Mouse (Mus musculus) lung, postnatal 0 days (tissue): ENCODE results near the gene Foxd1. TPM values are rescaled to one million over a fixed set of nuclear protein-coding genes. Genes with fewer than 3 reads are reported as not detected.

Source experiments
- ATAC-seq: fragments of 200-750 bp; cut with Nextera tagmentation; 2 replicates; pipeline ENCODE4 v1.8.0; 2017; ENCODE audit warnings: moderate library complexity
- DNase-seq: peaks from one replicate; pipeline ENCODE4 v3.0.0-alpha.2; 2016; ENCODE audit warnings: low spot score
- H3K27ac ChIP-seq: fragments of 300-500 bp; sonication (generic); 2 replicates; pipeline ENCODE4 v1.5.1; 2014; ENCODE audit warnings: antibody characterized with exemption, mild to moderate bottlenecking, low read length, mixed read lengths
- H3K27me3 ChIP-seq: fragments of 300-500 bp; sonication (generic); replicated peaks from 2 replicates; pipeline ENCODE4 v1.6.1; 2014; ENCODE audit warnings: low read length, mixed read lengths; ENCODE audit not compliant: insufficient read depth
- H3K36me3 ChIP-seq: fragments of 300-500 bp; sonication (generic); 2 replicates; pipeline ENCODE4 v1.6.1; 2014; ENCODE audit warnings: low read length, mixed read lengths; ENCODE audit not compliant: insufficient read depth
- H3K4me1 ChIP-seq: fragments of 300-500 bp; sonication (generic); 2 replicates; pipeline ENCODE4 v1.6.1; 2014; ENCODE audit warnings: antibody characterized with exemption, low read depth, low read length, mixed read lengths; ENCODE audit not compliant: insufficient read depth
- H3K4me2 ChIP-seq: fragments of 300-500 bp; sonication (generic); replicated peaks from 2 replicates; pipeline ENCODE4 v1.6.1; 2014; ENCODE audit warnings: low read depth, mild to moderate bottlenecking, low read length, moderate library complexity, mixed read lengths
- H3K4me3 ChIP-seq: fragments of 300-500 bp; sonication (generic); 2 replicates; pipeline ENCODE4 v1.5.1; 2014; ENCODE audit warnings: low read depth, low read length
- H3K9ac ChIP-seq: fragments of 300-500 bp; sonication (generic); replicated peaks from 2 replicates; pipeline ENCODE4 v1.6.1; 2014; ENCODE audit warnings: low read depth, mild to moderate bottlenecking
- H3K9me3 ChIP-seq: fragments of 300-500 bp; sonication (generic); 2 replicates; pipeline ENCODE4 v1.6.1; 2016; ENCODE audit warnings: low read length, mixed read lengths
- CTCF ChIP-seq: IDR thresholded peaks from 2 replicates; pipeline ENCODE4 v1.5.1; 2016; ENCODE audit warnings: antibody characterized with exemption, mild to moderate bottlenecking
- EP300 ChIP-seq: IDR thresholded peaks from 2 replicates; pipeline ENCODE4 v1.6.1; 2016; ENCODE audit warnings: antibody characterized with exemption, mild to moderate bottlenecking, control low read depth
- WGBS: fragments of 180-500 bp; shearing (Covaris S2); extraction: QIAGEN DNeasy Blood & Tissue Kit; methylation state at CpG from one replicate; pipeline ENCODE4 v1.1.7; 2014; 5-methylcytosine and 5-hydroxymethylcytosine counted together
- polyA plus RNA-seq: library from polyadenylated mRNA; unstranded; fragments of >200 nt; fragmentation: Nextera tagmentation; extraction: Ambion mirVana; gene quantifications from 2 replicates; pipeline ENCODE4 v1.2.1, GENCODE M21; 2015

Foxd1 gene
- polyA plus RNA-seq: 0.05 TPM in 2 replicates

DNA sequence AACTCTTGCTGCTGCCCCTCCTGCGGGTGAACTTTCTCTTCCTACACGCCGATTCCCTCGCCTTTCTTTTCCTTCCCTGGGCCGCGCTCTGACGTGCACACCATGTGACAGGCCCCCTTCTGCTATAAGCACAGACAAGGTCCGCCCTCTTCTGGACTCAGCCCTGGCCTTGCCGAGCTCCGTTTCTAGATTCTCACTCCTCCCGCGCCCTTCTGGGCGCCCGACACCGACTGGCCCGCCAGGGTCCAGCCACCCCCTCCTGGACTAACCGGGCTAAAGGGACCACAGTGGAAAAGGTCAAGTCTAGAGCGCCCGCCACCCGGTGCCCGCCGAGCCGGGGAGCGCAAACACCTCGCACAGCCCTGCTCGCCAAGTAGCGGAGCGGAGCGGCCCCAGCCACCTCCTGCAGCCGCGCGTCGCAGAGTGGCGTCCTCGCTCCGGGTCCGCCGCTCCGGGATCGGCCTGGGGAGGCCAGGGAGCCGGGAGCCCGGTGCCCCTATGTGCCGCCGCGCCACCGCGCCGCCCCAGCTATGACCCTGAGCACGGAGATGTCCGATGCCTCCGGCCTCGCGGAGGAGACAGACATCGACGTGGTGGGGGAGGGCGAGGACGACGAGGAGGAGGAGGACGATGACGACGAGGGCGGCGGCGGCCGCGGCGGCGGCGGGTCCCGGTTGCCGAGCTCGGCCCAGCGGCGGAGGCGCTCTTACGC, at the start of gene Foxd1:
Gene Foxd1 (plus strand): TSS at position 153 of the 712 bp plus-strand sequence.
- under 1% methylated on average over 57 of the region's 76 CpGs for WGBS
- Histone ChIP-seq H3K4me2 (peak within 1 kb of the TSS; percentile 77), H3K9me3 (no peaks in the 10 kb centered on the region), H3K9ac (no peak within 1 kb of the TSS), H3K27ac (no peak within 1 kb of the TSS), H3K36me3 (no peaks in the 10 kb centered on the region), H3K4me1 (peaks cover 8% of the 10 kb centered on the region), H3K4me3 (peak within 1 kb of the TSS; percentile 46), H3K27me3 (peaks cover 85% of the 10 kb centered on the region)
- DNase-seq: peak; percentile 70
- no peak for TF ChIP-seq EP300
- no peak for TF ChIP-seq CTCF
- ATAC-seq: peak; percentile 89

DNA sequence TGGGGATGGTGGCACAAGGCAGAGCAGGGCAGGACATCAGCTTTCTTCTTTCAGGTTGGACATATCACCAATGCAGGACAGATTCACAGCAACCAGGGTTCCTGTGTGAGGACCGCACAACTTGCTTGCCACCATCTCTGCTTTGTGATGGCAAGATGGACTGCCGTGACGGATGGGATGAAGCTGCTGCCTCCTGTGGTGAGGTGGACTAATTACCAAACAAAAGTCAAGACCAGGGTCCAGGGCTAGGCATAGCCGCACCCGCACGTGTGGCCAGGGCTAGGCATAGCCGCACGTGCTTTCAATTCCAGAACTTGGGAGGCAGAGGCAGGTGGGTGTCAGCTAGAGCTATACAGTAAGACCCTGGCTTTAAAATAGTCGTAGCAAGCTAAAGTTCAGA, 48.8 kb upstream of the Foxd1 start:
- Histone ChIP-seq H3K4me2 (no peak overlapping the region), H3K4me3 (no peak overlapping the region), H3K27me3 (no peaks in the 10 kb centered on the region), H3K9ac (no peak overlapping the region), H3K4me1 (no peaks in the 10 kb centered on the region), H3K36me3 (peaks cover 4% of the 10 kb centered on the region; the same call in 1 of the 2 replicates), H3K27ac (no peak overlapping the region), H3K9me3 (no peaks in the 10 kb centered on the region)
- 90% methylated on average over 9 of the region's 9 CpGs for WGBS
- ATAC-seq (no peak), DNase-seq (no peak)
- TF ChIP-seq EP300 (no peak), CTCF (peak; percentile 15; the same call in 1 of the 2 replicates)

DNA sequence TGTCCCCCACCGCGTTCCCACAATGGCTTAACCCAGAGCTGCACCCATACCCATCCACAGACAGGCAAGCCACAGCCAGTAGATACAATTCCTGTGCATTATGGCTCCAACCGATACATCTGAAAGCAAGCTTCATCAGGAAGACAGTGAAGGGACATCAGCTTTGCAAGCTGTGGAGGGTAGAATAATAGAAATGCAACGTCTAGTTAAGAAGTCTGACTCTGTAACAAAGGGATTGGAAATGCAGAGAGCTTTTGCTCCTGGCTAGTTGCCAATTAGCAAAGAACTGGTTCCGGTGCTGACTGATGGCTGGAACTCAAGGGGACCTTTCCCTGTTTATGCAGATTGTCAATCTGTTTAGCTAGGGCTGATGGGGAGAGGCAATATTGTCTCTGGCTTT, 47.6 kb upstream of the Foxd1 start:
- peak; percentile 37 for DNase-seq
- 0 out of 2 replicates have a peak overlapping the region, but pooled peaks have one; percentile 10 for H3K27ac ChIP-seq

DNA sequence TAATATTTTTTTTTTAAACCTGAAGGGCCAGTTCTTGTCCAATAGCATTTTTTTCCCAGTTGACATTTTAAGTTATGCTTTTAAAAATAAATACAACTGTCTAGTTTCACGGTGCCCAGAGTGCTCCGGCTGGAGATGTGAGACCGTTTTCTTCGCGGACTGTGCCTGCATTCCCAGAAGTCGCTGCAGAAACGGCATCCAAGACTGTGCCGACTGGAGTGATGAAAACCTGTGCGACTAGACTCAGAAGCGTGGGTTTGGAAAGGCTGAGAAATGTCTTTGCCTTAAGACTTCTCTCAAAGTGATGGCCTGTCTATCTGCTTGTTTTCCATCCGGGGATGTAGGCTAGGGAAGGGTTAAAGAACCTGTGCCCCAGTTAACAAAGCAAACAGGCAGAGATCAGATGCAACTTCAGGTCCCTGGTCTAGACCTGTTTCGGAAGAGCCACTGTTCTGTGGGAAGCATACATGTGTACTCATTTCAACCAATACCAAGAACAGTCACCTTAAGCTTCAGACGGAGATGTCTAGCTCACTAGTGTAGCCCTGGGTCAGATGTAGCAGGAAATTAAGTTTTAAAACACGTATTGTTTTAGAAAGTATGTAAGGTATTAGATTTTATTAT, 47.1 kb upstream of the Foxd1 start:
- H3K27ac ChIP-seq: 0 out of 2 replicates have a peak overlapping the region, but pooled peaks have one; percentile 10
- H3K9me3 ChIP-seq: no peaks in the 10 kb centered on the region
- H3K9ac ChIP-seq: no peak overlapping the region
- H3K4me1 ChIP-seq: no peaks in the 10 kb centered on the region
- no peak for DNase-seq
- no peak for ATAC-seq
- TF ChIP-seq EP300 (no peak), CTCF (no peak)
- H3K4me2 ChIP-seq: no peak overlapping the region
- H3K36me3 ChIP-seq: peaks cover 21% of the 10 kb centered on the region
- 28% methylated on average over 14 of the region's 14 CpGs for WGBS
- H3K4me3 ChIP-seq: no peak overlapping the region
- H3K27me3 ChIP-seq: no peaks in the 10 kb centered on the region

More for the DNA sequence above, 47.6 kb upstream of the Foxd1 start:
- Histone ChIP-seq H3K9me3 (no peaks in the 10 kb centered on the region), H3K4me3 (no peak overlapping the region), H3K36me3 (peaks cover 15% of the 10 kb centered on the region; the same call in 1 of the 2 replicates), H3K27me3 (no peaks in the 10 kb centered on the region), H3K9ac (no peak overlapping the region), H3K4me1 (no peaks in the 10 kb centered on the region), H3K4me2 (no peak overlapping the region)
- no peak for TF ChIP-seq CTCF
- no peak for TF ChIP-seq EP300
- no peak for ATAC-seq
- WGBS: 36% methylated on average over 5 of the region's 5 CpGs

DNA sequence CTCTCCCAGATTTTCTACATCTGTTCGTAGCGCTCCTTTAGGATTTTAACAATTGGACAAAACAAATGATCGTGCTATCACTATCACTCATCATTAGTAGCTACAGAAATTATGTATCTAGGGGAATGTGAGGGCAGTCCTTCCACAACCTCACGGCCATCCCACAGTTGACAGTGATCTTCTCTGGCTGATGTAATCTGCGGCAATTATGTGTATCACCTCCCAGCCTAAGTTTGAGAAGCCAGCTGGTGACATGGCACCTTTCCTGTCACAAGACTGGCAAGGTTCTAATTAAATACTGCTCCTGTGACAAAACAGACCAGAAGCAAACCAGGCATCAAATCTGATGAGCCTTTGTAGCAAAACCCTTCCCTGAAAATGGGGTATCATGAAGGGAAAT, 46.0 kb upstream of the Foxd1 start:
- Histone ChIP-seq H3K4me2 (no peak overlapping the region), H3K9me3 (no peaks in the 10 kb centered on the region), H3K9ac (no peak overlapping the region), H3K4me3 (no peak overlapping the region), H3K36me3 (peaks cover 29% of the 10 kb centered on the region), H3K27me3 (no peaks in the 10 kb centered on the region), H3K4me1 (no peaks in the 10 kb centered on the region), H3K27ac (no peak overlapping the region)
- no peak for TF ChIP-seq CTCF
- no peak for TF ChIP-seq EP300
- 78% methylated on average over 5 of the region's 5 CpGs for WGBS
- no peak for DNase-seq
- no peak for ATAC-seq

DNA sequence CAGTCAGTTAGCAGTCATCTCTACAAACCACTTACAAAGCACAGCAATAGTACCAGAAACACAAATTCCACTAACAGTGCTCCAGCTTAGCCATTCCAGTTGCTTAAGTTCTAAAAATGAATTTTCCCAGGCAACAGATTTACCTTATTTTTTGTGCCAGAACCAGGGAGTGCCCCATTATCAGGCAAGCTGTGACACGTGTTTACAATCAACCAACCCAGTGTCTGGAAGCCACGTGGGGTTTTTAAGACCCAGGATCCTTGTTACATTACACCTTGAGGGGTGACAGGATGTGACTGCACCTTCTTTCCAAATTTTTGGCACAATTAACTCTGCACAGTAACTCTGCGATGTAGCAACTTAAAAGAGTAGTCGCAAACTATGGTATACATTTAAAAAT, 45.3 kb upstream of the Foxd1 start:
- H3K4me1 ChIP-seq: no peaks in the 10 kb centered on the region
- no peaks in the 10 kb centered on the region for H3K9me3 ChIP-seq
- H3K4me3 ChIP-seq: no peak overlapping the region
- no peak overlapping the region for H3K9ac ChIP-seq
- DNase-seq: no peak
- no peaks in the 10 kb centered on the region for H3K27me3 ChIP-seq
- H3K27ac ChIP-seq: no peak overlapping the region
- H3K36me3 ChIP-seq: peaks cover 30% of the 10 kb centered on the region
- no peak for TF ChIP-seq CTCF
- no peak for TF ChIP-seq EP300
- H3K4me2 ChIP-seq: no peak overlapping the region
- no peak for ATAC-seq
- 72% methylated on average over 4 of the region's 4 CpGs for WGBS
